Mouse (Mus musculus) cerebellum, postnatal 10 days (tissue): ENCODE results near the gene Hrc.

Source experiments
- DNase-seq, 2 experiments: peaks; one replicate each; pipeline ENCODE4 v3.0.0; 2021; ENCODE audit warnings: mixed read lengths in 2 of 2

Gene Hrc

DNA sequence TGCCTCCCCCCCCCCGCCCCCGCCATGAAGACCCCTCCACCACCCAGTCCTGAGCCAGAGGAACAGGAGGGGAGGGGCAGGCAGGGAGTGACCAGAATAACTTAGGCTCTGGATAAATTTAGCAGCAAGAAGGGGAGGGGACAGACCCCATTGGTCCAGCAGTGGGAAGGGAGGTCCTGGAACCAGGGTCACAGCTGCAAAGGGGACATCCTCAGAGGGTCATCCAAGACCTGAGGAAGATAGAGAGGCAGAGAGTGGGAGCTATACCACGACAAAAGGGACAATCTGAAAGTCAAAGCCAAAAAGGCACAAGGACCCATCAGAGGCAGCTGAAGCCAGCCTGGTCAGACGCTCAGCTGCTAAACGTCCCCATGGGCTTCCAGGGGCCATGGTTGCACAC, at the start of gene Hrc:
TSS of gene Hrc (plus strand) at position 235 of the 400 bp plus-strand sequence.
- no peak for DNase-seq

DNA sequence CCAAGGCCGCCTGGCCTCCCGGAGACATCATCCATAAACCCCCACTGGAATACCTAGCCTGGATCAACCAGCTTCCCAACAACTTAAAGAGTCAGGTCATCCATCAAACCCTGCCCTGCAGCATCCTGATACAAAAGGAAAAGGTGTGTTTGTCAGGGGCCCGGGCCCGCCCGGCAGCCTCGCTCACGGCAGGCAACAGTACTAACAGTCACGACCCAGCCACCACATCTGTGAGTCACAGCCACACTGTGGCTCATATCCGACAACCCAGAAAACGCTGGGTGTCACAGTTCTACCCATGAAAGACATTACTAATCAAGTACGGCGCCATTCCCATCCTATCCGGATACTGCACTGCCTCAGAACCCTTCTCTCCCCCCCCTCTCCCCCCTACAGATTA, 48.6 kb upstream of the Hrc start:
- DNase-seq, result no peak

DNA sequence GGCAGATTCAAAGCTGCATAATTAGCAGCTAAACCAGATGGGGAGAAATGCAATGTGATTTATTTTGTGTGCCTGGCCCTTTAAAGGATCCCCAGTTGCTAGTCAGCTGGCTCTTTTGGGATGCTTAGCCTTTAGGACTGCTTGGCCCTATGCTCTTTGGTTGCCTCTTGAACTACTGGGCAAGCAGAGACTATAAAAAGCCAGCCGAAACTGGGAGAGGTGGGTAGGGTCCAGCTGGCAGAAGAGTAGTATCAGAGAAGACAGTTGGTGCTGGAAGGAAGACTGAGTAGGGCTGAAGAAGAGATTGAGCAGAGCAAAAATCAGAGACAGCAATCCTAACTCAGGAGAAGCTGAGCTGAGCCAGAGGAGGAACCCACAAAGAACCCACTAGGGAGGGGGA, 38.5 kb upstream of the Hrc start:
- no peak for DNase-seq

DNA sequence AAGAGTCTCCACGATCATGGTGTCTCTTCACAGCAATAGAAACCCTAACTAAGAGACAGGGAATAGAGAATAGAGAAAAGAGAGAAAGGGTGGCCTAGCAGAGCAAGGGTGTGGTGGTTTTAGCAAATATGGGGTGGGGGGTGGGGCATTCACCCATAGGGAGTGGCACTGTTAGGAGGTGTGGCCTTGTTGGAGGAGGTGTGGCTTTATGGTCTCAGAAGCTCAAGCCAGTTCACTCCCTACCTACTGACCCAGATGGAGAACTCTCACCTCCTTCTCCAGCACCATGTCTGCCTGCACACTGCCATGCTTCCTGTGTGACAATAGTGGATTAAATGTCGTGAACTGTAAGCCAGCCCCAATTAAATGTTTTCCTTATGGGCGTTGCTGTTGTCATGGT, 37.5 kb upstream of the Hrc start:
- DNase-seq, result no peak

DNA sequence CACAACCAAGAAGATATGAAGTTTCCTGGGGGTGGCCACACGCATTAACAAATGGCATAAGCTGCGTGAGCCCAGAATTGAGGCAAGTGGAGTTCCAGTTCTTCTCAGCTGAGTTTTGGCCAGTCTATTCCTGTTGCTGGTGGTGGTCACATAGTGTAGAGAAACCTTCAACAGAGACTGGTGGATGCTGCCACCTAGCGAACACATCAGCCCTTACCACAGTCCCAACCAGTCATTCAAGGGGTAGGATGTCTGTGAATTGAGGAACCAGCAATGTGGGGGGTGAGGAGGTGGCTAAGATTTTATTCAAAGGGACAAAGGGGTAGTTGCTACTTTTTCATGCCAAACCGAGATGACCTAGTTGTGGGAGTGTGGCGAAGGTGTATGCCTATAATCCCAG, 35.3 kb upstream of the Hrc start:
- peak; percentile 83 to 85 for DNase-seq

DNA sequence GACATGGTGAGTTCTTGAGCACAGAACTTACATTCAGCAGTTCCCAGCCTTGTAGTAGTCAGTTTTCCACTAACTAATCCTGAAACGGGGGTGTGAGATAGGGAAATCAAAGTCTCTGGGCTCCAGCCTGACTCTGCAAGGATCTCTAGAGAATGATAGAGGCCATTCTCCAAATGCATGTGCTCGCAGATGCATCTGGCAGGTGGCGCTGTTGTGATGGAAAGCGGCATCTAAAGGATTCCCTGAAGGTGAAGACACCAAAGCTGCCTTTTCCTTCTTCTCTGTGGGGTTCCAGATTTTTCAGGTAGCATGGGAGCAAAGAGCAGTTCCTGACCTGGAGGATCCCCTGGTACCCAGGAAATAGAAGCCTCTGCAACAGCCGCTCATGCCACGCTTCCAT, 34.8 kb upstream of the Hrc start:
- DNase-seq, result peak; percentile 89 to 90

DNA sequence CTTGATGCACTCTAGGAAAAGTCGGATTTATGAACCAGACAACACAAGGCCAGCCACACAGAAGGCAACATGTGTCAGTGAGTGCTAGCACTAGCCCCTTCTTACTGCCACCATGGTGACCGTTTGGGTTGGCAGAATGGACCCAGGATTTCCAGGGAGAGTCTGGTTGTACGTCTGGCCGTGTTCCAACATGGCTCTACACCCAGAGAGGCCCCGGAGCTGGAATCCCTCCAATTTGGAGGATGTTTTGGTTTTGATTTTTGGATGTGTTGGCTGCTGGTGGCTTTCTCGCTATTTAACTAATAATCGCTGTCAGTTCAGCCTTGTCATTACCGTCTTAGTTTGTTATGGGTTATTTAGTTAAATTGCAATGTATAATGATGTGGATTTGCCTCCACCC, 32.5 kb upstream of the Hrc start:
- peak; percentile 81 to 82 for DNase-seq

DNA sequence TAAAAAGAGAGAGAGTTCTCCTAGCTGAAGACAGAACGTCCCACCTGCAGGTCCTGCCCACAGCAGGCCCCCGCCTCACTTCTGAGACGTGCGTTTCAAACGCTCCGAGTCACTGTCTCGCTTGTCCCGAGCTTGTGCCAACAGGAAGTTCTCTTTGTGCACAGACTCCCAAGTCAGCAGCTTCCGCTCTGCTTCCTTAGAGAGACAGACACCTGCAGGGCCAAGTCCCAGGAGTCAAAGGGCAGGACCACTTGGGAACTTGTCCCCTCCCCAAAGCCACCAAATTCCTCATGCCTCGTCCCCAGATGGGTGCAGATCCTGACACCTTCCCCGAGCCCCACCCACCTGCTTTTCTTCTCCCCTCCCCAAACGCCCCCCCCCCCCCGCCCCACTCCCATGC, 30.2 kb upstream of the Hrc start:
- peak; percentile 21 to 24 for DNase-seq

DNA sequence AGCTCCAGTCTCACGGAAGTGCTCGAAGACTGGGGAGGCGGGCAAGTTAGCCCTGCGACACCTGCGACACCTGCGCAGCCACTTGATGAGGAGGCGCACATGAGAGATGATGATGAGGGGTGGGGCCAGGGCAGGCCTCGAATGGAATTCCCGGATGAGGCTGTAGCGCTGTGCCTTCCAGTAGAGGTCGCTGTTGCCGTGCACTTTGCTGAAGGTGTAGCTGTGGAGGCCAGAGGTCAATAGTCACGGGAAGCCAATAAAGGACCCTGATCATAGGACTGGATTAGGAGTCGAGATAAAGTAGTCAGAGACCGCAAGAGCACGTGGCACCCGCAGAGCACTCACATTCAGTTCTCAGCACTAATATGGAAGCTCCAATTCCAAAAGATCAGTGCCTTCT, 29.8 kb upstream of the Hrc start:
- DNase-seq, result peak; percentile 85 to 90

DNA sequence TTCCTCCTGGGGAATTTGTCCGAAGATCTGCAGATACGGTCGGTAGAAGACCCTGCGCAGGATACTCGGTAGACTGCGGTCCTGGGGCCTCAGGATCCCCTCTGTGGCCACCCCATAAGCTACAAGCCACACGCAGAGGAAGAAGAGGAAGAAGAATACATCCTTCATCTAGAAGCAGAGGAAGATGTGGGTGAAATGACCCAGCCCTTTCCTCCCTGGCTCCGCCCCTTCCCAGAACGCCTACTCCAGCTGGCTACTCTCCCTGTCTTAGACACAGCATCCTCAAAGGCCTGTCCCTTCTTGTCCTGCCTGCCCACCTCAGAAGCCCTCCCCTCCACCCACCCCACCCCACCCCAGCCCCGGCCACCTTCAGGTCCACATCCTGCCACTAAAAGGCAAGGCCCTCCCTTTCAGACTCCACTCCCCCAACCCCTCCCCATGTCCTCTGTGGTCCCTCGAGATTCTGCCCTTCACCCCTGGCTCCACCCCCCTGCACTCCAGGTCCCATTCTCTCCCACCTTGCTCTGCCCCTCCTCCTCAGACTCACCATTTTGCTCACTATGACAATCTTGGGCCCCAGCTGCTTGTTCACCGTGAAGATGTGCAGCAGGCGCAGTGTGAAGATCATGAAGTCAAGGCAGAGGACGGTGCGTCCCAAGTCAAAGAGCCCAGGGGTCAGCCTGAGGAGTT, 26.4 kb upstream of the Hrc start:
- no peak for DNase-seq

DNA sequence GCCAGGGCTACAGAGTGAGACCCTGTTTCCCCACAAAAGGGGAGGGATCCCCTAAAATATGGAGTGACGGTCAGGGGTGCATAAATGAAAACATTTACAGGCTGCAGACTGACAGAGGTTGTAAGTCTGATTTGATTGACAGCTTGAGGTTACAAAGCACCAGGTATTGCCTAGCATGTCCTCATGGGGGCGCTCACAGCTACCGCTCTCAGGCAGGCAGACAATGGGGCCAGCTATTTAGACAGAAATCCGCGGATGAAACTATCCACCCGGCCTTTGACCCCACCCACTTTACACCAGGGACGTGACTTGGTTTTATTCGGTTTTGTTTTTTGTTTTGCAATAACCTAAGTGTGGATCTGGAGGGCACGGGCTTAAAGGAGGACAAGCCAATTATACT, 25.6 kb upstream of the Hrc start:
- peak; percentile 77 to 83 for DNase-seq

DNA sequence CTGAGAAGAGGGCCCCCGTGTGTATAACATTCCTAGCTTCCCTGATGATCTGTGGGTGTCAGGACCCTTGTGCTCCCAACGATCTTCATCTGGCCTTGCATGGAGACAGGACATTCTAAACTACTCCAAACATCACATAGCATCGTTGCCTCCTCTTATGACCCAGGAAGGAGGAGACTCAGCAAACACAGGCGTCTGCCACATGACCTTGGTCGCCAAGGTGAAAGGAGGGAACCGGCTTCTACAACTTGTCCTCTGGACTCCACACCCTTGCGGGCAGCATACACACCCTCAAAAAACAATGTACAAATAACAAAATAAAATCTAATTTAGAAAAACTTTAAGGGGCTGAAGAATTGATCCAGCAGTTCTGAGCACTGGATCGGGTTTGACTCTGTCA, 23.1 kb upstream of the Hrc start:
- DNase-seq, result no peak

DNA sequence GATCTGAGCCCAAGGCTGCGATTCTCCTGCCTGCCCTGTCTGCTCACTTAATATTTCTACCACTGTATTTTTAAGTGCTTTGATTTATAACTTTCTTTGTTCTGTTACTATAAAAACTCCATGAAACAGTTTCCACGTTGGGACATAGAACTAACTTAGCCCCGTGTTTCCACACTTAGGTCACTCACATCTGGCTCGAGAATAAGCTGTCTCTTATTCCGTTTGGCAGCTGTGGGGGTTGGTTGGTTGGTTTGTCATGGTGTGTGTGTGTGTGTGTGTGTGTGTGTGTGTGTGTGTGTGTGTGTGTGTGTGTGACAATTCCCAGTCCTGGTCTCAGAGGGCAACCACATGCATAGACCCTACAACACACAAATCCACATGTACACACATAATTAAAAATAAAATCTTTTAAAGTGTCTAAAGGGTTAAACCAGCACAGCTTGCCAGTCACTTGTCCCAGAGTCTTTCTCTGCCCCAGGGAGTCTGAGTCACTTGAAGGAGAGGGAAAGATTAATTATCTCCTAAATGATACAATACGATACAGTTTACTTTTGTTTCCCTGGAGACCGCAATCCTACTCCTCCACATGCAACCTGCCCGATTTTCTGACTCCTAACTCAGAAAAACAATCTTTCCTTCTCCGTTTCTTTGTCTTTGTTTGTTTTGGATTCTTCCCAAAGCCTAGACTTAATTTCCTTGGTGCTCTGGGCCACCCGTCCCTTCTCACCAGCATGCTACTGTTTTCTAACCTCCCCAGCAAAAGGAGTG, 22.2 kb upstream of the Hrc start:
- no peak for DNase-seq

DNA sequence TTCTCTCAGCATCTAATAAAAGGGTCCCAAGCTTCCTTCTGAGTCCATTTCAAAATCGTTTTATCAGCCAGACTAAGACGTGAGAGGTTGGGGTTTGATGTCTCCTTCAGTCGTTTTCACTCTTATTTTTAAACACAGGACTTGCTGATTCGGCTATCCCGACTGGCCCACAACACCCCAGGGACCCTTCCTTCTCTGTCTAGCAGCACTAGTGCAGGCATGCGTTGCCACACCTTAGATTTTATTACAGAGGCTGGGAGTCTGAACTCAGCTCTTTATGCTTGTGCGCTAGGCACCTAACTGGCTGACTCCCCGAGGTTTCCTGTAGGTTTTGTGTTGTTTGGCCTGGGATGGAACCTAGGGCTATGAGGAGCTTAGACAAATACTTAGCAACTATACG, 21.6 kb upstream of the Hrc start:
- DNase-seq, result no peak

DNA sequence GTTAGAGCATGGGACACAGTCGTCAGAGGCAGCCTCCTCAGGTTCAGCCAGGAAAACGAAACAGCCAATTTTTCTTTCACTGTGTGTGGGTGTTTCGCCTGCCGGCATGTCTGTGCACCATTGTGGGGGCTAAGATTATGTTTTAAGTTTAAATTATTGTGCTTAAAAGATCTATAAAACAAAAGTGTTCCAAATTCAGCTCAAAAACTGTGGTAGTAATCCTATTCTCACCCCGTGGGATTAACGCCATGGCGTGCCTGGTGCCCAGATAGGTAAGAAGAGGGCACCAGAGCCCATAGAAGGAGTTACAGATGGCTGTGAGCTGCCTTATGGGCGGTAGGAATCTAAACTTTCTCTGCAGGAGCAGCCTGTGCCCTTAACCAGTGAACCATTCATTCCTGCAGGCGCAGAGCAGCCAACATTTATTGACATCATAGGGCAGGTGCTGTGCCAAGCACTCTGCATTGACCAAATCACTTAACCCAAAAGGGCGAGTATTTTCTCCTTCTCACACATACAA, 19.8 kb upstream of the Hrc start:
- DNase-seq, result no peak

DNA sequence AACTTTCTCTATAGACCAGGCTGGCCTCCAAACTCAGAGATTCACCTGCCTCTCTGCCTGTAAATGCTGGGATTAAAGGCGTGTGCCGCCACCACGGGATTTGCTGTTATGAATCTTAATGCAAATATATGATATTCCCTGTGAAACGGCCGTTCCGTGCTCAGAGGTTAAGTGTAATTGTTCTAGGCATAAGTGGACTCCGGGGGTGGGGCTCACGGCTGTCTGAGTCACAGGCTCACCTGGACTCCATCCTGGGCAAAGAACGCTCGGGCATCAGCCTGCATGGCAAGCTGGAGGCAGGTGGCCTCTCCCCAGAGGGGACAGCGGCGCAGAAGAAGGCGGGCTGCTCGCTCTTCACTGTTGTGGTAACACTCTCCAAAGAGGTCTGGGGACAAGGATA, 18.6 kb upstream of the Hrc start:
- DNase-seq, result no peak

DNA sequence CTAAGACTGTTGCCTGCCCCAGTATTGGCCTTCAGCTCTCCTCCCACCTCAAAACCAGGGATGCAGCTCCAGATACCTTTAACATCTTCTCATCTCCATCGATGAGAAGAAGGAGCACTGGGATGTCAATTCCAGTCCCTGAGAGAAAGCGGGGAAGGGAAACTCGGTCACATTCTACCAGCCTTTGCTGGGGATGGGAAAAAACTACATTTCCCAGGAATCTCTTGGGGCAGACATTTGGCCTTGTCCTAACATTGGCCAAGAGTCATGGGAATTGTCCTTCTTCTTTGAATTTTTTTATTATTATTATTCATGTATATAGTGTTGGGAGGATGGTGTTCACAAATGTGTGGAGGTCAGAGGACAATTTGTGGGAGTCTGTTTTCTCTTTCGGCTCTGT, 12.8 kb upstream of the Hrc start:
- no peak for DNase-seq

DNA sequence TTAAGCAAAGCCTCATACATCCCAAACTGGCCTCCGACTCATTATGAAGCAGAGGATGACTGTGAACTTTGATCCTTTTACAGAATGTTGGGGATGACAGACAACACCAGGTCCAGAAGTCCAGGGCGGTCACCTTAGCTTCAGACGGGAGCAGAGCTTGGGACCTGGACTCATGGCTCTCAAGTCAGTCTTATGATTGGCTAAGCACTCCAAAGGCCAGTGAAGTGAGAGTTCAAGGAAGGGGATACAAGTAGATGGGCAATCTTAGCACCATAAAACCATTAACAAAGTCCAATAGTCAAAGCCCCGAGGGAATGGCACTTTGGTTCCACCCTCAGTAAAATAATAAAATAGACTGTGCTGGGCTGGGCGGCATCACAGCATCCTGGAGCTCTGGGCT, 12.0 kb upstream of the Hrc start:
- DNase-seq, result no peak

DNA sequence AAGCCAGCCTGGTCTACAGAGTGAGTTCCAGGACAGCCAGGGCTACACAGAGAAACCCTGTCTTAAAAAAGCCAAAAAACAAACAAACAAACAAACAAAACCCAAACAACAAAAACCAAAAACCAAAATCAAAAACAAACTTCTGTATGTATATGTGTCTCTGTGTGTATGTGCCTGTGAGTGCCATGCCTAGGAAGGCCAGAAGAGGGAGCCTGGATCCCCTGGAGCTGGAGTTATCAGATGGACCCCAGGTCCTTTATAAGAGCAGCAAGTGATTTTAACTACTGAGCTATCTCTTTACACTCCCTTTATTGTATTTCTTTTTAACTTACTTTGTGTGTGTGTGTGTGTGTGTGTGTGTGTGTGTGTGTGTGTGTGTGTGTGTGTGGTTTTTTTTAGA, 9.3 kb upstream of the Hrc start:
- DNase-seq, result no peak

DNA sequence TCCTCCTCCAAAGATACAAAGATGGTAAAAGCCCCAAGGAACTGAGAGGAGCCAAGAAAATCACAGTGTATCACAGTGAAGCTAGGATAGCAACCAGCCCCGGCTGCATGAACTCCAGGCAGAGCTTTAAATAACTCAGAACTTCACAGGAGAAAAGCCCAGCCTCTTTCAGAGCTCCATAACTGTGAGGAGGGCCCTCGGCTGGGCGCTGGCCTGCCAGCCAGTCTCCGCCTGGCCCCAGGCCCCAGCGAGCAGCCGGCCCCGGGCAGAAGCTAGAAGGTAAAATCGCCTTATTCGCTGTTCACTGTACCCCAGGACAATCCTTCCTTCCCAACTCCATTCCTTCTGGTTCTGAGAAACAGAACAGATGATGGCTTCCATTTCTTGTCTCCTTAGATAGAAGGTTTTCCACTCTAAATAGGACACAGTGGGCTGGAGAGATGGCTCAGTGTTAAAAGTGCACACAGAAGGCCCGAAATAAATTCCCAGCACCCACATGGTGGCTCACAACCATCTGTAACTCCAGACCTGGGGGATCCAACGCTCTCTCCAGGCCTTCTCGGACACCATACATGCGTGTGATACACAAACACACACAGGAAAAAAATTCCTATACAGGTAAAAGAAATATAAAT, 6.1 kb upstream of the Hrc start:
- no peak for DNase-seq

DNA sequence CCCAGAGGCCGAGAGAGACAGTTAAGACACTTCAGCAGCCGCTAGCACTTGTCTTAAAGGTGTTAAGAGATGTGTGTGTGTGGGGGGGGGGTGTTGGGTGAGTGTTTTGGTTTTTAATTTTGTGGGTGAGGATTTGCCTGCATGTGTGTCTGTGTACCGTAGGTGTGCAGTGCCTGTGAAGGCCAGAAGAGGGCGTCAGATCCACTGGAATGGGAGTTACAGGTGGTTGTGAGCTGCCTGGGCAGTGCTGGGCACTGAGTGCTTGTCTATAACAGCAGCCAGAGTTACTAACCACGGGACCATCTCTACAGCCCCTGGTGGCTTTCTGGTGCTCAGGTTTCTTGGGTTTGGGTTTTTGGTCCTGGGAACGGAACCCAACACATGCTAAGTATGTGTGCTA, 3.6 kb upstream of the Hrc start:
- no peak for DNase-seq

DNA sequence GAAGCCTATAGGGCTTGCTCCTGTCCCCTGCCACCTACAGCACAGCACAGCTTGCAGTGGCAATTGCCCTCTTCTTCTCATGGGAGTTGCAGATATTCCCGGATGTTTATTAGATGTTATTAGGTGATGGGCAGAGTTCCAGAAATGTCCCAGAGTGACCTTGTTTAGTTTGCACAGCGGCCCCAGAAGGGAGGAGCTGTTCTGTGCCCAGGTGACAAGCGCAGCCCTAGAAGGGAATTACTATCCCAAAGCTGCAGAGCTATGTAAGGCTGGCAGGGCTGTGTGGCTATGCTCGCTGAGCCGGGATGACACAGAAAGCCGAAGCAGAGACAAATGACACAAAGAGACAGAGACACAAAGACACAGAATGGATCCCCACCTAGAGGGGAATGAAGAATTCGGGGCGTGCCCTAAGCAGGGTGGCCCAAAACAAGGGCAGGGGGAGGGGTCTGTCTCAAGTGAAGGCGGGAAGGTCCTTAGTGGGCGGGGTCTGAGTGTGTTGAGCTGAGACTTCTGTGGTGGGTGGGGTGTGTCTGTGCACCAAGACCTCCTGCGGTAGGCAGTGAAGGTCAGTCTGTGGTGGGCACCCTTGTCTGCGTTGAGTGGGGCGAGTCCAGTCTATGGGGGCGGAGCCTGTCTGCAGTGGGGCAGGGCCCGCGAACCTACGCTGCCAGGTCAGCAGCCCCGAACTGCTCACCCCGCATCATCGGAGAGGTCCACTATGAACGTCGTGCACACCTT, 2.2 kb upstream of the Hrc start:
- DNase-seq, result peak; percentile 57 to 60

DNA sequence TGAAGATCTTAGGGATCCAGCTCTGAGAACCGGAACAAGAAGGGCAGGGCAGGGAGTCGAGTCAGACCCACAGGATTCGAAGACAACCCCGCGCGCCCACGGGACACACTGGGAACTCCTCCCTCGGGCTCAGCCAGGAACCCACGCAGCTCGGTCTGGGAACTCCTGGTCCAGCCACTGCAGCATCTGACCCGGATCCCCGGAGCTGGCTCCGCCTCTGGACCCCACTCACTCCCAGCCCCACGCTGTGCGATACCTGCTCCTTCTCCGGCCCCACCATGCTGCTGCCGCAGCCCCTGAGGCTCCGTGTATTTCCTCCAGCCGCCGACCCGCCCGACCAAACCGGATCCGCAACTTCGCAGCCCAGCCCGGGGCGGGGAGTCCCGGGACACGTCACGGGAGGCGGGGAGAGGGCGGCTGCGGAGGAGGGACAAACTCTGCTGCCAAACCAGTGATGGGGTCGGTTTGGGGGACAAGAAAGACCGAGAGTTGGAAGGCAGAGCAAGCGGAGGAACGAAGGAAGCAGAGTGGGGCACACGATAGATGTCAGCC, 1.6 kb upstream of the Hrc start, which contains the start of gene Trpm4:
TSS of gene Trpm4 (minus strand) at position 350 of the 552 bp plus-strand sequence.
- peak; percentile 83 to 89 for DNase-seq
